Mouse (Mus musculus): Measurements from ENCODE around the gene Rhox2c. TPM values are rescaled to one million over a fixed set of nuclear protein-coding genes. Genes with fewer than 3 reads are reported as not detected.
"Not testable (repeated sequence)": the region's sequence is repeated elsewhere in the genome, so short reads cannot be mapped to it uniquely, and the experiment has no call there.

The Rhox2c gene
- not detected in 3 replicates for total RNA-seq (2017)

DNA sequence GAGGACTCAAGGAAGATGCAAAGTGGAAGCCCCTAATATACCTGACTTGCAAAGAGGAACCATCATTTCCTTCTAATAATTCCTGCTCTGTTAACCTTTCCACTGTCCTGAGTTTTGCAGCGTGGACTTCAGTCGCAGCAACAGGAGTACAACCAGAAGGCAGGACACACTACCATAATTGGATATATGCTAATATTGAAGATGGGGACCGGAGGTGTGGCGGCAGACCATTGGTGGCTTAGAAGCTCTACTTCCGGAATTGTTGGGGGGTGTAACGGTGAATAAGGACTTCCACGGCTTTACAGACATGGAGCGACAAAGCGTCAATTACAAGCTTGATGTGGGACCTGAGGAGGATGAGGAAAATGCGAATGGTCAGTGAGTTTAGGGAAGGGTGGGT lies at the start of gene Rhox2c:
TSS of gene Rhox2c (plus strand) at position 301 of the 400 bp plus-strand sequence.
- not testable (repeated sequence) for ATAC-seq (replicated peaks; ENCODE audit: insufficient number of reproducible peaks, low FRiP score, low TSS enrichment, poor library complexity, severe bottlenecking)

DNA sequence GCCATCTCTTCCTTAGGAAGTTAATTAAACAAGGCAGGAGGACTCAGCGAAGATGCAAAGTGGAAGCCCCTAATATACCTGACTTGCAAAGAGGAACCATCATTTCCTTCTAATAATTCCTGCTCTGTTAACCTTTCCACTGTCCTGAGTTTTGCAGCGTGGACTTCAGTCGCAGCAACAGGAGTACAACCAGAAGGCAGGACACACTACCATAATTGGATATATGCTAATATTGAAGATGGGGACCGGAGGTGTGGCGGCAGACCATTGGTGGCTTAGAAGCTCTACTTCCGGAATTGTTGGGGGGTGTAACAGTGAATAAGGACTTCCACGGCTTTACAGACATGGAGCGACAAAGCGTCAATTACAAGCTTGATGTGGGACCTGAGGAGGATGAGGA lies 41.7 kb upstream of the Rhox2c start, which contains the start of gene Rhox2b:
TSS of gene Rhox2b (plus strand) at position 301 of the 400 bp plus-strand sequence.
- ATAC-seq (replicated peaks; ENCODE audit: insufficient number of reproducible peaks, low FRiP score, low TSS enrichment, poor library complexity, severe bottlenecking) = not testable (repeated sequence)

DNA sequence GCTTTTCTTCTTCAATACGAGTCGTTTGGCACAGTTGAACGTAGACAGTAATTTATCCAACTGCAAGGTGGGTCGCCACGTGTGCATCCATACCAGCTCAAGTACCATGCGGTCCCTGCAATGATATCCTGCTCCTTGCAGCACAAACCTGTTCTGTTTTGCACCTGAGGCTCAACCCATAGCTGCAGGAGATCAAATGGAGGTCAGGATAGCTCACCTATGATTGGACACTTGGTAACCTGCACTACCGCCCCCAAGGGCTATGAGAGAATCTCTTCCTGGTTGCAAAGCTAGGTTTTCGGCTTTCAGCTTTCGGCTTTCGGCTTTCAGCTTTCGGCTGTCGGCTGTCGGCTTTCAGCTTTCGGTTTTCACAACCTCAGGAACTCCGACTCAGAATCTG lies 21.3 kb upstream of the Rhox2c start, which contains the start of gene Rhox4b:
TSS of gene Rhox4b (plus strand) at position 301 of the 400 bp plus-strand sequence.
- not testable (repeated sequence) for ATAC-seq (replicated peaks; ENCODE audit: insufficient number of reproducible peaks, low FRiP score, low TSS enrichment, poor library complexity, severe bottlenecking)

DNA sequence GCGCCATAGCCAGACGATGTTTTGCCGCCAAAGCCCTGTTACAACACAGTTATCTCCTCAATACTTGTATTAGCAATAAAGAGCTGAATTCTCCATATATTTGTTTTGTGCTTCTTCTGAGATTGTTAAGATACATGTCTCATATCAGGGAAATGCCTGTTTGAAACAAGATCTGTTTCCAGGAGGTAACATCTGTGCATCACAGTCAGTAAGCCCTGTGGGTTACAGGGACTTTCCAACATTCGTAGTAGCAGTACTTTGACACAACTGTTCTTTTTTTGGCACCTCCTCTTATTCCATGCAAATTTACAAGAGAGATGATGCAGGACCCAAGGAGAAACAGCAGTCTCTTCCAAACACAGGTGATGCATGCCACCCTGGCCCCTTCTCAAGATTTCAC lies 4.8 kb downstream of the Rhox2c start, which contains the start of gene Rhox3c:
TSS of gene Rhox3c (plus strand) at position 301 of the 400 bp plus-strand sequence.
- ATAC-seq (replicated peaks; ENCODE audit: insufficient number of reproducible peaks, low FRiP score, low TSS enrichment, poor library complexity, severe bottlenecking) = not testable (repeated sequence)

DNA sequence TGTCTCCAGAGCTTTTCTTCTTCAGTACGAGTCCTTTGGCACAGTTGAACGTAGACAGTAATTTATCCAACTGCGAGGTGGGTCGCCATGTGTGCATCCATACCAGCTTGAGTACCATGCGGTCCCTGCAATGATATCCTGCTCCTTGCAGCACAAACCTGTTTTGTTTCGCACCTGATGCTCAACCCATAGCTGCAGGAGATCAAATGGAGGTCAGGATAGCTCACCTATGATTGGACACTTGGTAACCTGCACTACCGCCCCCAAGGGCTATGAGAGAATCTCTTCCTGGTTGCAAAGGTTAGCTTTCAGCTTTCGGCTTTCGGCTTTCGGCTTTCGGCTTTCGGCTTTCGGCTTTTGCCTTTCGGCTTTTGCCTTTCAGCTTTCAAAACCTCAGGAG lies 26.6 kb downstream of the Rhox2c start, which contains the start of gene Rhox4c:
TSS of gene Rhox4c (plus strand) at position 301 of the 400 bp plus-strand sequence.
- ATAC-seq (replicated peaks; ENCODE audit: insufficient number of reproducible peaks, low FRiP score, low TSS enrichment, poor library complexity, severe bottlenecking) = not testable (repeated sequence)

DNA sequence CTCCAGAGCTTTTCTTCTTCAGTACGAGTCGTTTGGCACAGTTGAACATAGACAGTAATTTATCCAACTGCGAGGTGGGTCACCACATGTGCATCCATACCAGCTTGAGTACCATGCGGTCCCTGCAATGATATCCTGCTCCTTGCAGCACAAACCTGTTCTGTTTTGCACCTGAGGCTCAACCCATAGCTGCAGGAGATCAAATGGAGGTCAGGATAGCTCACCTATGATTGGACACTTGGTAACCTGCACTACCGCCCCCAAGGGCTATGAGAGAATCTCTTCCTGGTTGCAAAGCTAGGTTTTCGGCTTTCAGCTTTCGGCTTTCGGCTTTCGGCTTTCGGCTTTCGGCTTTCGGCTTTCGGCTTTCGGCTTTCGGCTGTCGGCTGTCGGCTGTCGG lies 60.6 kb downstream of the Rhox2c start, which contains the start of gene Rhox4d:
TSS of gene Rhox4d (plus strand) at position 301 of the 400 bp plus-strand sequence.
- not testable (repeated sequence) for ATAC-seq (replicated peaks; ENCODE audit: insufficient number of reproducible peaks, low FRiP score, low TSS enrichment, poor library complexity, severe bottlenecking)

Other genes starting within 250 kb of the Rhox2c start
- not detected in 3 replicates for gene Gm9, start 242.6 kb upstream of the Rhox2c start, total RNA-seq (2017)
- not detected in 3 replicates for gene Rhox1, start 231.4 kb upstream of the Rhox2c start, total RNA-seq (2017)
- not detected in 3 replicates for gene Rhox2a, start 208.7 kb upstream of the Rhox2c start, total RNA-seq (2017)
- not detected in 3 replicates for gene Rhox3a, start 203.8 kb upstream of the Rhox2c start, total RNA-seq (2017)
- gene Rhox4a, start 188.3 kb upstream of the Rhox2c start, total RNA-seq (2017) = not detected in 3 replicates
- gene Rhox3a2, start 73.7 kb upstream of the Rhox2c start, total RNA-seq (2017) = not detected in 3 replicates
- 0.58 TPM in 1 of 3 replicates, not detected in the others for gene Rhox4a2, start 62.8 kb upstream of the Rhox2c start, total RNA-seq (2017)
- gene Rhox2b, start 41.6 kb upstream of the Rhox2c start, total RNA-seq (2017) = not detected in 3 replicates
- not detected in 3 replicates for gene Rhox4b, start 21.2 kb upstream of the Rhox2c start, total RNA-seq (2017)
- not detected in 3 replicates for gene Rhox3c, start 4.9 kb downstream of the Rhox2c start, total RNA-seq (2017)
- gene Rhox4c, start 26.7 kb downstream of the Rhox2c start, total RNA-seq (2017) = not detected in 3 replicates
- gene Rhox2d, start 39.7 kb downstream of the Rhox2c start, total RNA-seq (2017) = not detected in 3 replicates
- gene Rhox4d, start 60.7 kb downstream of the Rhox2c start, total RNA-seq (2017) = not detected in 3 replicates
- gene Rhox2e, start 76.8 kb downstream of the Rhox2c start, total RNA-seq (2017) = not detected in 3 replicates
- gene Rhox3e, start 88.3 kb downstream of the Rhox2c start, total RNA-seq (2017) = not detected in 3 replicates
- not detected in 3 replicates for gene Rhox4e, start 103.7 kb downstream of the Rhox2c start, total RNA-seq (2017)
- not detected in 3 replicates for gene Rhox2f, start 117.7 kb downstream of the Rhox2c start, total RNA-seq (2017)
- not detected in 3 replicates for gene Rhox3f, start 127.3 kb downstream of the Rhox2c start, total RNA-seq (2017)
- not detected in 3 replicates for gene Rhox4f, start 154.0 kb downstream of the Rhox2c start, total RNA-seq (2017)
- not detected in 3 replicates for gene Rhox3g, start 174.9 kb downstream of the Rhox2c start, total RNA-seq (2017)
- not detected in 3 replicates for gene Rhox2g, start 189.8 kb downstream of the Rhox2c start, total RNA-seq (2017)
- not detected in 3 replicates for gene Rhox4g, start 197.6 kb downstream of the Rhox2c start, total RNA-seq (2017)
- gene Rhox3h, start 215.1 kb downstream of the Rhox2c start, total RNA-seq (2017) = not detected in 3 replicates
- gene Rhox2h, start 219.6 kb downstream of the Rhox2c start, total RNA-seq (2017) = not detected in 3 replicates